Mouse (Mus musculus) ES-E14 (cell line): ENCODE data around the gene Zfp786.

Experiments used
- HCFC1 ChIP-seq: IDR thresholded peaks from 2 replicates; pipeline ENCODE4 v1.6.1; 2012; ENCODE audit warnings: low read length, inconsistent platforms, borderline replicate concordance; ENCODE audit not compliant: insufficient read depth
- MAFK ChIP-seq: IDR thresholded peaks from 2 replicates; pipeline ENCODE4 v1.6.1; 2014; ENCODE audit warnings: mild to moderate bottlenecking, low read depth, low read length, inconsistent platforms; ENCODE audit not compliant: insufficient read depth
- ZNF384 ChIP-seq: IDR thresholded peaks from 2 replicates; pipeline ENCODE4 v1.6.1; 2012; ENCODE audit warnings: low read depth, low read length, inconsistent platforms

- TF ChIP-seq MAFK (no peak), HCFC1 (no peak), ZNF384 (no peak)
Measured at GRCm38 (mm10) chr6:47842337-47842736, 11.7 kb upstream of the Zfp786 start.
